Mouse (Mus musculus) cerebellum, adult 8-10 months (tissue): ENCODE results near the gene Mapk1.

ENCODE experiments used
- DNase-seq: peaks from one replicate; pipeline ENCODE4 v3.0.0; 2022

Mapk1 gene

GRCm38 (mm10) chr16:17018071-17018470 is 34.9 kb downstream of the Mapk1 start:
- DNase-seq = no peak

- peak; percentile 23 for DNase-seq
Observed at GRCm38 (mm10) chr16:17024469-17025148, 41.4 kb downstream of the Mapk1 start.

DNA sequence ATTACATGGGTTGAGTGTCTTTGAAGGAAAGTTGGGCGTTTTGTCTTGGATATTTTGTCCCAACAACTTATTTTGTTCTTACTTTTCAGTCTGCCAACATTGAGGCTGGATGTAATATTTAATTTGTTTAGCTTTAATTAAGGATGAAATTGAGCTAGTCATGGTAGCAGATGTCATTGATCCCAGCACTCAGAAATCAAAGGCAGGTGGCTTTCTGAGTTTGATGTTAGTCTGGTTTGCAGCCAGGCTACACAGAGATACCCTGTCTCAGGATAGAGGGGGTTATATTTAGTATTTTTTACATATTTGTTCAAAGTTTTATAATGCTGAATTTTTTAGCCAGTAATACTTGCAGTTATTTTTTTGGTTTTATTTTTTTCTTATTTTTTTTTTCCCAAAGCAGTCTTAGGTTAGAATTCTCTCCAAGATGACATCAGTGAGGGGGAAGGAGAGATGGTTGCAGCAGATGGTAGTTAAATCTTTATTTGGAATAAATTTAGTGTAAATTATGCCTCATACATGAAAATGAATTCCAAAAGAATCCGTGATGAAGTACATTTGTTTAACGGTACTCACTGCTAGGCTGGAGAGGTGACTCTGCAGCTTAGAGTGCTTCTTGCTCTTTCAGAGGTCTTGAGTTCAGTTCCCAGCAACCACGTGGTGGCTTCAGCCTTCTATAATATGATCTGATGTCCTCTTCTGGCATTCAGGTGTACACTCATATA is 47.0 kb downstream of the Mapk1 start:
- no peak for DNase-seq

DNA sequence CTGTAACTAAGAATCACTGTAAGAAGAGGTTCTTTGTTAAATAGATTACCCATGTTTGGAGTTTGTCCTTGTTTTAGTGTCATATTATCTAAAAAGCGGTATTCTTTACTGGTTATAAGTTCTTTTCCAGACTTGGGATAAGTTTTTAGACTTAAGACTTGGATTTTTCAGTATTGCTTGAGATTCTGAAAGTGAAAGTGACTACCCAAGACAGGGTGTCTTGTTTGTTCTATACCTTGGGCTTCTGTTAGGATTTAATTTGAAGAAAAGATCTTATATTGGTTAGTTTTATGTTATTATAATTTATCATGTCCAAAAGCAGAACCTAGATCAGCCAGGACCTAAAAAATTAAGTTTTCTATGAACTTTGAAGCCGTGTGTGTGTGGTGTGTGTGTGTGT is 50.6 kb downstream of the Mapk1 start:
- DNase-seq = no peak

- no peak for DNase-seq
Observed at GRCm38 (mm10) chr16:17040716-17041115, 57.5 kb downstream of the Mapk1 start.

DNA sequence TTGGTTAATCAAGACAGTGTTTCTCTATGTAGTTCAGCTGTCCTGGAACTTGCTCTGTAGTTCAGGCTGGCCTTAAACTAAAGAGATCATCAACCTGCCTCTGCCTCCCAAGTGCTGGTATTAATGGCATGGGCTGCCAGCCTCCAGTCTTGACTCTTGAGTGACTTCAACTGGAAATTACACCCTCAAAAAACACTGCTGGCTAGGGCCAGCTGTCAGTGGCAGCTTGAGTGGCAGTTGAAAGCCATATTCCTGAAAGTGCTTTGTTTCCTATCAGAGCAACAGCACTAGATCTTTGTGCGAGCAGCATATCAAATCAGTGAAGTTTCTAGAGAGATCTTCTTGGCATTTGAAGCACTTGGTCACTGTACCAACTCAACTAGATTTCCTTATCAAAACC is 58.2 kb downstream of the Mapk1 start:
- DNase-seq = no peak

GRCm38 (mm10) chr16:17044320-17044719 is 61.1 kb downstream of the Mapk1 start:
- DNase-seq = no peak

DNA sequence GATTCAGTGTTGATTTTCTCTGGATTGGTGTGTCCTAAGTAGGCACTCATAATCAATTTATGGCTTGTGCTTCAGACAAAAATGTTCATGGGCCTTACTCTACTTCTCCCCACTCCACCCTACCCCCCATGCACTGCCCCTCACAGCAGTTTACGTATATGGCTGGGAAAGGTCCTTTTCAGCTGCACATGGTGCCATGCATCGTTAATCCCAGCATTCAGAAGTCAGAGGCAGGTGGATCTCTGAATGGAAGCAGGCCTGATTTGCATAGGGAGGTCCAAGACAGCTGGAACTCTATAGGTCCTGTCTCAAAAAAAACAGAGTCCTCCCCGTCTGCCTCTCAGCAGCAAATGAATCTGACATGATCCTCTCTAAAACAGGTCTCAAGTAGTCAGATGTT is 62.1 kb downstream of the Mapk1 start:
- no peak for DNase-seq

GRCm38 (mm10) chr16:17049886-17050285 is 66.7 kb downstream of the Mapk1 start:
- no peak for DNase-seq

DNA sequence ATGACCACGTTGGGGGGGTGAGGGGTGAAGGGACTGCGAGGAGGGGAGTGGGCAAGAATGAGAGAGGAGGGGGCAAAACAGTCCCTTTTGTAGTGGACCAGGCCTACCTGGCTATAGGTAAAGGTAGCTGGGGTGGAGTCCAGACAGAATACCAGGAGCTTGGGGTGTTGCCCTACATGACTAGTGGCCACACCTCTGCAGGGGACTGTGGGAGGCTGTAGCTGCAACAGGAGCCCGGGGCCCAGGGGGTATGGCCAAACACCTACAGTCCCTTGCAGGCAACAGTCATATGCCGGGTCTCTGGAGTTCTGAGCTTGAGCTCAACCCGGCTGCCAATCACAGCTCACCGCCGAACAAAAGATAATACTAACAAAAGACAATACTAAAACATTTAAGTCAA is 68.9 kb downstream of the Mapk1 start:
- no peak for DNase-seq

GRCm38 (mm10) chr16:17053903-17054302 is 70.7 kb downstream of the Mapk1 start:
- DNase-seq = no peak

DNA sequence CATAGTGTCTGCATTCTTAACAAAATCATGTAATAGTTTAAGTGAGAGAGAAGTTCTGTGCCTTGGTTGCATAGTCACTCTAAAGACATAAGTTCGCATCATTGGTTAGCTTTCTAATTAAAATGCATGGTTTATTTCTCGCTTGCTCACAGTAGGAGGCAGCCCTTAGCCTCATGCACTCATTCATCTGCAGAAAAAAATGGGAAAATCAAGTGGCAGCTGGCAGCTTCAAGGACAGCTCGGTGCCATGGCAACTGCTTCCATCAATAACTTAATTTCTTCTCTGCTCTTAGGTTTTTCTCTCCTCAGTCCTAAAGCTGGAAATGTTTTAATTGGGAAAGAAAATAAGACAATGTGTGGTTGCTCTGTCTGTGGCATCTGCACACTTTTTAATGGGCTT is 72.4 kb downstream of the Mapk1 start:
- no peak for DNase-seq

GRCm38 (mm10) chr16:17062338-17062737 is 79.2 kb downstream of the Mapk1 start:
- no peak for DNase-seq

- DNase-seq = no peak
Observed at GRCm38 (mm10) chr16:17067552-17067951, 84.4 kb downstream of the Mapk1 start.

DNA sequence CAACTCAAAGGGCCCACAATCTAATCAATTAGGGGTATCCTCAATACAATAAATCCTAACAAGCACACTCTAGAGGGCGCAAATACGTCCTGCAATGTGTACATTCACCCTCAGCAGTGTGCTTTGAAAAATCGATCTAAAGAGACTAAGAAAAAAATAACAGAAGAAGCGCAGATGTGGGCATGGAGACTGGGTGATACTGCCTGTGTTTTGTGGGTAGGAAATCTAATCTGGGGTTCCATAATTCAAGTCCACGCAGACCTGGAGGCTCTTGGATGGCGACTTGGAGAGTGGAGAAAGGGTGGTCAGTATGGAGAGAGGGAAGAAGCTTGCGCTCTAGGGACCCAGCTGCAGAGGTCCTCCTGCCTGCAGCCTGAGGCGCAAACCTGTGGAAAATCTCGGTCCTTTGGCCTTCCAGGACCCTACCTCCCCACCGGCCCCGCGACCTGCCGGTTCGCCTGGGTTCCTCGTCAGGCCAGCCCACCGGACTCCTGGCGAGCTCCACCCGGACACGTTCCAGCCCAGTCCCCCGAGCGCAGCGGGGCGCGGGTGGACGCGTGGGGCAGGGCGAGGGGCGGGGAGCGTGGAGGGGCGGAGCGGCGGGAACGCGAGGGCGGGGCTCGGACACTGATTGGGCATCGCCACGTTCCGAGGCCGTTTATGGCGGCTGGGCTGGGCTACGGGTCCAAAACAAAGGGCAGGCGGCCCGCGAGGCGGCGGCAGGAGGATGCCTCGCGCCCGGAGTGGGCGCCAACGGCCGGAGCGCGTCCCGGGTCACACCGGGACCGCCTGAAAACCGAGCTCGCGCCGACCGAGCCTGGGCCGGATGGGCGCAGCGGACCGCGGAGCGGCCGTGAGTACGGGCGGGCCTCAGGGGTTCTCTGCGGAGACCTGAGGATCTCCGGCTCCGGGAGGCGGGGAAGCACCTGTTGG is 86.6 kb downstream of the Mapk1 start, which contains the start of gene Ypel1:
TSS of gene Ypel1 (plus strand) at position 186 of the 933 bp plus-strand sequence.
- DNase-seq = peak; percentile 77

- DNase-seq = no peak
Observed at GRCm38 (mm10) chr16:17070716-17071115, 87.5 kb downstream of the Mapk1 start.

DNA sequence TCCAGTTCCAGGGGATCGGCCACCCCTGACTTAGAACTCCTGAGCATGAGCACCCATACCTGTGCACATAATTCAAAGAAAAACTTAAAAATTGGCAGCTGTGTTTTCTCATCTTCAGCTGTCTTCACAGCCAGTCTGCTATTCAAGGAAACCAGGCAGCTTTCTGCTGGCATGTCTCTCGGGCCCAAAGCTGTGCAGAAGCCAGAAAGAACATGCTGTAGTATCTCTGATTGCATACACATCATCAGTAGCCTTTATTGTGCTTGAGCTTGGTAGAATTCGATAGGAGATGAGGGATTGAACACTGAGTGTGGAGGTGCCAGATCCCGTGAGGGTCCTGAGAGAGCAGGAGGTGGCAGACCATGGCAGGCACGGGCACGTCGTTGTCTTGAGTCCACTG is 89.8 kb downstream of the Mapk1 start:
- no peak for DNase-seq

GRCm38 (mm10) chr16:17076301-17076700 is 93.1 kb downstream of the Mapk1 start:
- DNase-seq = no peak

GRCm38 (mm10) chr16:17076869-17077268 is 93.7 kb downstream of the Mapk1 start:
- no peak for DNase-seq

DNA sequence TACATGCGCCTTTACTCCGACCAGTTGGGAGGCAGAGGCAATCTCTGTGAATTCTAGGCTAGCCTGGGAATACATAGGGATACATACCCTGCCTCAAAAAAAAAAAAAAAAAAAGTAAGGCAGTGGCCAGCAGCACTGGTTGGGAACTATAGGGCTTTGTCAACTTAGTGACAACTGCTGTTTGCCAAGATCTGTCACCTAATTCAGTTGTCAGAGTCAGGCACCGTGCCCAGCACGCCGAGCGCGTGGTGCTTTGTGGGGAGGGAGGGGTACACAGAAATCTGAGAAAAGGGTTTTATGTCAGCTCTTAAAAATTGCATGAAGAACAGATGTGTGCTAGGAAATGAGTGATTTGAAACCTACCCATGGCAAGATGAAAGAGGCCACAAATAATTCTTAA is 94.9 kb downstream of the Mapk1 start:
- no peak for DNase-seq

GRCm38 (mm10) chr16:17082121-17082792 is 99.1 kb downstream of the Mapk1 start:
- DNase-seq = no peak

DNA sequence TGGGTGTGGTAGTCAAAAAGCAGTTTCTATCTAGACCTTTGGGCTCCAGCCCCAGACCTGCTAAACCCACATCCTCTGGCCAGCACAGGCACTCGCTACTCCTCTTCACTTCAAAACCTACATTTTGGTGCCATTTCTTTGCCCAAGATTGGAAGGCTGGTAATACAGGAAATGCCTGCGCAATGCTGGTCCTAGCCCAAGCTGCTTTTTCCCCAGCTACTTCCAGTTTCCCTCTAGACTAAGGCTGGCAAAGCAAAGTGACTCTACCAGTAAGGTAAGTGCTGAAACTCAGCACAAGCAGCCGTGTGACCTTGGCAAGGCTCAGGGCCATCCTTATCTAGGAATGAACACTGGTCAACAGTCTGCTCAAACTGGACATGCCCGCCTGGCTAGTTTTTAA is 102.5 kb downstream of the Mapk1 start:
- no peak for DNase-seq

DNA sequence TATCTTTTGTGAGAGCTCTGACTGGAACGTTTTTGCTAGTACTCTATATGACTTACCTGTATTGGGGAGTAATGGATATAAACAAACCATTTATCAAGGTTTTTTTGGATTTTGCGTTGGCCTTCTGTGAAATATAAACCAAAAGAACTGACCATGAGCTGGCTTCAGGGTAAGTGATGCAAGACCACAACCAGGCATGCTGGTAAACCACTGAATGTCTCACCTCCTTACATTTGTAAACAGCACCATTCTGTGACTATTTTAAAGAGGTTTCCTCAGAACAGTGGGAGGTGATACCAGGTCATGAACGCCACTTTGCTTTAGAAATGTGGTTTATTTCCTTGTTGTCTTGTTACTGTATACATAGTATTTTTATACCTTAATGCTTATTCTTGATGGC is 103.1 kb downstream of the Mapk1 start:
- DNase-seq = no peak
